Mouse (Mus musculus): Measurements from ENCODE around the gene Dock1.

Gene Dock1

GRCm38 (mm10) chr7:134822006-134822405, 151.6 kb downstream of the Dock1 start:
- no peak for DNase-seq (ENCODE audit: low spot score in 2 of 2)

GRCm38 (mm10) chr7:134823891-134824290, 153.4 kb downstream of the Dock1 start:
- DNase-seq (ENCODE audit: low spot score in 2 of 2): no peak

GRCm38 (mm10) chr7:134840066-134840465, 169.6 kb downstream of the Dock1 start:
- no peak for DNase-seq (ENCODE audit: low spot score in 2 of 2)

- DNase-seq (ENCODE audit: low spot score in 2 of 2): no peak
Measured at GRCm38 (mm10) chr7:134842751-134843150, 172.3 kb downstream of the Dock1 start.

GRCm38 (mm10) chr7:134862000-134862399, 191.5 kb downstream of the Dock1 start:
- DNase-seq (ENCODE audit: low spot score in 2 of 2): no peak

- DNase-seq (ENCODE audit: low spot score in 2 of 2): no peak
Measured at GRCm38 (mm10) chr7:134864175-134864574, 193.7 kb downstream of the Dock1 start.

- no peak for DNase-seq (ENCODE audit: low spot score in 2 of 2)
Measured at GRCm38 (mm10) chr7:134872511-134872910, 202.1 kb downstream of the Dock1 start.

GRCm38 (mm10) chr7:134872981-134873380, 202.5 kb downstream of the Dock1 start:
- DNase-seq (ENCODE audit: low spot score in 2 of 2): no peak

- no peak for DNase-seq (ENCODE audit: low spot score in 2 of 2)
Measured at GRCm38 (mm10) chr7:134878985-134879384, 208.5 kb downstream of the Dock1 start.

- no peak for DNase-seq (ENCODE audit: low spot score in 2 of 2)
Measured at GRCm38 (mm10) chr7:134880431-134880830, 210.0 kb downstream of the Dock1 start.

GRCm38 (mm10) chr7:134883516-134883915, 213.1 kb downstream of the Dock1 start:
- DNase-seq (ENCODE audit: low spot score in 2 of 2): no peak

GRCm38 (mm10) chr7:134892449-134892871, 222.0 kb downstream of the Dock1 start:
- no peak for DNase-seq (ENCODE audit: low spot score in 2 of 2)

GRCm38 (mm10) chr7:134892972-134893371, 222.5 kb downstream of the Dock1 start:
- DNase-seq (ENCODE audit: low spot score in 2 of 2): no peak

- DNase-seq (ENCODE audit: low spot score in 2 of 2): no peak
Measured at GRCm38 (mm10) chr7:134894604-134895003, 224.2 kb downstream of the Dock1 start.

GRCm38 (mm10) chr7:134899462-134899861, 229.0 kb downstream of the Dock1 start:
- no peak for DNase-seq (ENCODE audit: low spot score in 2 of 2)

- DNase-seq (ENCODE audit: low spot score in 2 of 2): no peak
Measured at GRCm38 (mm10) chr7:134901992-134902391, 231.5 kb downstream of the Dock1 start.

- no peak for DNase-seq (ENCODE audit: low spot score in 2 of 2)
Measured at GRCm38 (mm10) chr7:134931886-134932285, 261.4 kb downstream of the Dock1 start.

- DNase-seq (ENCODE audit: low spot score in 2 of 2): no peak
Measured at GRCm38 (mm10) chr7:134937471-134937926, 267.0 kb downstream of the Dock1 start.

- no peak for DNase-seq (ENCODE audit: low spot score in 2 of 2)
Measured at GRCm38 (mm10) chr7:134937927-134938609, 267.6 kb downstream of the Dock1 start, which contains the start of gene Fam196a. TSS of gene Fam196a (minus strand) at chr7:134938430.

GRCm38 (mm10) chr7:134941891-134942290, 271.4 kb downstream of the Dock1 start:
- no peak for DNase-seq (ENCODE audit: low spot score in 2 of 2)

GRCm38 (mm10) chr7:134943063-134943462, 272.6 kb downstream of the Dock1 start:
- DNase-seq (ENCODE audit: low spot score in 2 of 2): no peak

- no peak for DNase-seq (ENCODE audit: low spot score in 2 of 2)
Measured at GRCm38 (mm10) chr7:134943701-134944100, 273.2 kb downstream of the Dock1 start.

GRCm38 (mm10) chr7:134945925-134946716, 275.7 kb downstream of the Dock1 start:
- no peak for DNase-seq (ENCODE audit: low spot score in 2 of 2)
